Mouse (Mus musculus) myocyte (in vitro differentiated cells): ENCODE measurements around the gene Aar2.

ENCODE experiments used
- MAX ChIP-seq: IDR thresholded peaks from one replicate; pipeline ENCODE4 v1.6.1; 2011; ENCODE audit warnings: low read depth, mild to moderate bottlenecking, control low read depth
- MYOD1 ChIP-seq, 3 experiments: IDR thresholded peaks; one replicate each; pipeline ENCODE4 v1.6.1; 2011; ENCODE audit warnings: control low read depth in 2 of 3, low read depth in 2 of 3, mild to moderate bottlenecking in 2 of 3, moderate library complexity in 1 of 3; ENCODE audit not compliant: insufficient read length in 2 of 3, control insufficient read depth in 1 of 3
- MYOG ChIP-seq, 3 experiments: IDR thresholded peaks; one replicate each; pipeline ENCODE4 v1.6.1; 2011; ENCODE audit warnings: control low read depth in 2 of 3, low read depth in 2 of 3, mild to moderate bottlenecking in 2 of 3; ENCODE audit not compliant: insufficient read length in 2 of 3, control insufficient read depth in 1 of 3, insufficient read depth in 1 of 3
- POLR2A ChIP-seq: IDR thresholded peaks from one replicate; pipeline ENCODE4 v1.6.1; 2011; ENCODE audit warnings: low read depth, mild to moderate bottlenecking, control low read depth, moderate library complexity; ENCODE audit not compliant: insufficient read length
- POLR2AphosphoS2 ChIP-seq: IDR thresholded peaks from one replicate; pipeline ENCODE4 v1.6.1; 2011; ENCODE audit warnings: low read depth, control low read depth; ENCODE audit not compliant: insufficient read length
- REST ChIP-seq: IDR thresholded peaks from one replicate; pipeline ENCODE4 v1.6.1; 2011; ENCODE audit warnings: mild to moderate bottlenecking, control low read depth, moderate library complexity; ENCODE audit not compliant: insufficient read depth, insufficient read length
- SRF ChIP-seq: IDR thresholded peaks from one replicate; pipeline ENCODE4 v1.6.1; 2011; ENCODE audit warnings: low read depth; ENCODE audit not compliant: control insufficient read depth, insufficient read length
- TCF12 ChIP-seq: IDR thresholded peaks from one replicate; pipeline ENCODE4 v1.6.1; 2011; ENCODE audit warnings: mild to moderate bottlenecking, control low read depth; ENCODE audit not compliant: poor library complexity, insufficient read depth, severe bottlenecking
- TCF3 ChIP-seq: IDR thresholded peaks from one replicate; pipeline ENCODE4 v1.6.1; 2011; ENCODE audit warnings: low read depth, control low read depth; ENCODE audit not compliant: insufficient read length
- USF1 ChIP-seq: IDR thresholded peaks from one replicate; pipeline ENCODE4 v1.6.1; 2011; ENCODE audit warnings: low read depth, mild to moderate bottlenecking, control low read depth, moderate library complexity

- TF ChIP-seq POLR2A, result no peak
- no peak for TF ChIP-seq POLR2AphosphoS2
- no peak for TF ChIP-seq USF1
- TF ChIP-seq TCF12, result no peak
- TF ChIP-seq MAX, result no peak
- no peak for TF ChIP-seq TCF3
- no peak for TF ChIP-seq MYOG (IDR thresholded peaks at IDR 0.05; ENCODE audit: control insufficient read depth in 1 of 3, insufficient read depth in 1 of 3, insufficient read length in 2 of 3, low read depth in 2 of 3)
- TF ChIP-seq SRF, result no peak
- TF ChIP-seq MYOD1 (IDR thresholded peaks at IDR 0.05; ENCODE audit: control insufficient read depth in 1 of 3, insufficient read length in 2 of 3, low read depth in 2 of 3), result no peak
- TF ChIP-seq REST, result no peak
Observed at GRCm38 (mm10) chr2:156538817-156539555, 8.4 kb upstream of the Aar2 start.
